Mouse (Mus musculus): ENCODE data around the gene Afap1. TPM values are rescaled to one million over a fixed set of nuclear protein-coding genes. Genes with fewer than 3 reads are reported as not detected.

Afap1 gene
- total and polyA plus RNA-seq, 3 experiments = 0.16 TPM; not detected in 2

DNA sequence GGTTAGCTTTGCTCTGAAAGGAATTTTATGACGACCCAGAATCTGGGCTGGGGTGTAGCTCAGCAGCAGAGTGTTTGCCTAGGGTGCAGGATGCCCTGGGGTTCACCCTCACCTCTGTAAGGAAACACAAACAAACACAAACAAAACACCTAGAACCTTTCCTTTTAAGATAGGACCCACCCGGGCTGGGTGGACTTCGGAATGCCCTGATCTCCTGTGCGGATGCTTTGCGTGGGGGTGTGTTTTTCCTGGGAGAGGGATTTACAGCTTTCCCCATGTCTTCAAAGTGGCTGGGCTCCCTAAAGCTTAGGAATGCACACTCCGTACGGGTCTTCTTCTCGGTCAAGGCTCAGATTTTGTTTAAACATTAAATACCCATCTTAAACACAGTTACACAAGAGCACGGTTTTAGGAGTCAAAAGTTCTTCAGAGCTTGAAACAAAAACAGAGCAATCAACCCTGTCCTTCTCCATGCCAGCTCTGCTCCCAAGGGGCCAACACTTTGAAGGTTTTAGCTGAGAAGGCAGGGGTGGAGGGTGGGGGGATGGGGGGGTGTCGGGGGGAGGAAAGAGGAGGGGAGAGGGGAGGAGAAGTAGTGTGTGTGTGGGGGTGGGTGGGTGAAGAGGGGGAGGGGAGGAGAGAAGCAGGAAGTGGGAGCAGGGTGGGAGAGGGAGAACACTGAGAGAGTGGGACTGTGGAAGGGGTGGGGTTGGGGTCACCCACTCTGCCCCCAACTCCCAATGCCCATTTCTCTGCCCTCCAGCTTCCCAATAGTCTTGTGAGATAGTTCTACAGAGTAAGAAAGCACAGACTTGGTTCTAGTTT lies 7.5 kb downstream of the Afap1 start:
- Histone ChIP-seq H3K4me3 (ENCODE audit: low read depth, low read length) (no peak overlapping the region), H3K27me3 (ENCODE audit: insufficient read depth, low read length) (no peaks in the 10 kb centered on the region; the same call in 1 of the 2 replicates), H3K36me3 (replicated peaks) (no peaks in the 10 kb centered on the region), H3K4me1 (ENCODE audit: insufficient read depth, low read depth, low read length) (no peaks in the 10 kb centered on the region), H3K9me3 (replicated peaks) (no peaks in the 10 kb centered on the region)
- DNase-seq (ENCODE audit: low spot score) = no peak
- no peak for ATAC-seq (ENCODE audit: extremely low read depth, insufficient number of reproducible peaks, low FRiP score, poor library complexity, severe bottlenecking)
- no peak for TF ChIP-seq TAL1 (conservative IDR thresholded peaks at IDR 0.05; ENCODE audit: low read depth, low read length)
- no peak for TF ChIP-seq POLR2AphosphoS5 (IDR thresholded peaks at IDR 0.05; ENCODE audit: insufficient replicate concordance, low read depth, low read length)

DNA sequence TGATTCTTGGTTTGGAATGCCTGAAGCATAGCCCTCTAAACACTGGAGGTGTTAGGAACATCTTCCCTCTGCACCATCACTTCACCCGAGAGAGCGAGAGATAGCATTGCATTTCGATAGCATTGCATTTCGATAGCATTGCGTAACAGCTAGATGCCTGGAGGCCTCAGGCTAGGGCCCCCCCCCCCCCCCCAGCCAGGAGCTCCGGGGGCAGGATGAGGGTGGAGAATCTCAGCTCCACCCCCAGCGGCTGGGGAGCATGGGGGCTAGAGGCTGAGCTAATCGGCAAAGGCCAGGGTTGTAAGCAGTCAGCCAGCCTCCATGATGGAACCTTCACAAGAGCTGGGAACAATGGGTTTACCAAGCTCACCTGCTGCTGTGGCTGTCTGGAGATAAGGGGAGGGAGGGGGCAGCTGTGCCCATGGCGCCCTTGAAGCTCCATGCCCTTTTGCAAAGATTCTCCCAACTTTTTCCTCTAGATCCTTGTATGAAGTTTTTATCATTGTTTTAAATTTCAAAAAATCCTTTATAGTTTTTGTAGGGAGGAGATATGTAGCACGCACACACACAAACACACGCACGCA lies 8.2 kb downstream of the Afap1 start:
- DNase-seq (ENCODE audit: low spot score) = no peak
- Histone ChIP-seq H3K9me3 (replicated peaks) (no peaks in the 10 kb centered on the region), H3K36me3 (replicated peaks) (no peaks in the 10 kb centered on the region), H3K4me3 (ENCODE audit: low read depth, low read length) (no peak overlapping the region), H3K4me1 (ENCODE audit: insufficient read depth, low read depth, low read length) (no peaks in the 10 kb centered on the region), H3K27me3 (ENCODE audit: insufficient read depth, low read length) (peaks cover 2% of the 10 kb centered on the region; the same call in 1 of the 2 replicates)
- no peak for ATAC-seq (ENCODE audit: extremely low read depth, insufficient number of reproducible peaks, low FRiP score, poor library complexity, severe bottlenecking)
- TF ChIP-seq CTCF (IDR thresholded peaks at IDR 0.05; ENCODE audit: low read depth, low read length) (no peak), GATA2 (IDR thresholded peaks at IDR 0.05; ENCODE audit: borderline replicate concordance, low read depth, low read length) (no peak), TAL1 (conservative IDR thresholded peaks at IDR 0.05; ENCODE audit: low read depth, low read length) (no peak)

DNA sequence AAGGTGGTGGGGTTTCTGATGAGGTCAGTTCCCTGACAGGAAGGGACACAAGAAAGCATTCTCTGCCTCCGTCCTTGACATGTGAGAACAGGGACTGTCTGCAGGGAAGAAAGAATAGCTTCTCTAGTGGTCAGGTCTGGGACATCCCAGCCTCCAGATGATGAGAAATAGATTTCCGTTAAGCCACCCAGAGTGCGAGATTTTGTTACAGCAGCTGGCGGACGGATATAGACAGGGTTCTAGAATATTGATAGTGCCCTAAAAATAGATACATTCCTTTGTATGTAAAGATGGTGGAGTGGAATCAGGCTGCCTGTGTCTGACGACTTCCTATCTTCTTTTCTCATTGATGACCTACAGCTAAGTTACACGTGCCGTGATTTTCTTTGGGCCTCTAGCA lies 10.3 kb downstream of the Afap1 start:
- Histone ChIP-seq H3K36me3 (replicated peaks) (no peaks in the 10 kb centered on the region), H3K4me3 (ENCODE audit: low read depth, low read length) (no peak overlapping the region), H3K9me3 (replicated peaks) (no peaks in the 10 kb centered on the region), H3K27me3 (ENCODE audit: insufficient read depth, low read length) (peaks cover 6% of the 10 kb centered on the region; the same call in 1 of the 2 replicates), H3K4me1 (ENCODE audit: insufficient read depth, low read depth, low read length) (no peaks in the 10 kb centered on the region)
- TF ChIP-seq TAL1 (conservative IDR thresholded peaks at IDR 0.05; ENCODE audit: low read depth, low read length) (no peak), GATA1 (IDR thresholded peaks at IDR 0.05; ENCODE audit: borderline replicate concordance, low read length) (no peak), GATA2 (IDR thresholded peaks at IDR 0.05; ENCODE audit: borderline replicate concordance, low read depth, low read length) (no peak), POLR2AphosphoS5 (IDR thresholded peaks at IDR 0.05; ENCODE audit: insufficient replicate concordance, low read depth, low read length) (no peak), CTCF (IDR thresholded peaks at IDR 0.05; ENCODE audit: low read depth, low read length) (no peak)
- no peak for ATAC-seq (ENCODE audit: extremely low read depth, insufficient number of reproducible peaks, low FRiP score, poor library complexity, severe bottlenecking)
- DNase-seq (ENCODE audit: low spot score) = no peak

DNA sequence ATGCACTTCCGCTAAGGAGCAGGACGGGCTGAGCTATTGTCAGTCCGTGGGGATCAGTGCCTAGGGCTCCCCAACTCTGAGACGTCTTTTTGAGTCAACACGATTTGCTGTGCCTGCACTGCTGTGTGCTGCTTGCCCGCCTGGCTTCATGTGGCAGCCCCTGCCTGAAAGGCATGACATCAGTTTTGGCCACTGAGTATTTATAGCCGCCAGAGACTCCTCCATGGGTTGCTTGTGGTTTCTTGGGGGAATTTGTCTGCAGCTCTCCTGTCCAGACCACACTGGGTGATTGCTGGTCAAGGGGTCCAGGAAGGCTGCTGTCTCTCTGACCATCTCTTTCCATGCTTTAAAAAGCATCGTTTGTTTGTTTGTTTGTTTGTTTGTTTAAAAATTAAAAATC lies 12.2 kb downstream of the Afap1 start:
- ATAC-seq (ENCODE audit: extremely low read depth, insufficient number of reproducible peaks, low FRiP score, poor library complexity, severe bottlenecking) (no peak), DNase-seq (ENCODE audit: low spot score) (no peak)
- no peaks in the 10 kb centered on the region for H3K9me3 ChIP-seq (replicated peaks)
- no peaks in the 10 kb centered on the region for H3K36me3 ChIP-seq (replicated peaks)
- peaks cover 6% of the 10 kb centered on the region; the same call in 1 of the 2 replicates for H3K27me3 ChIP-seq (ENCODE audit: insufficient read depth, low read length)
- no peak overlapping the region for H3K4me3 ChIP-seq (ENCODE audit: low read depth, low read length)
- no peak for TF ChIP-seq GATA1 (IDR thresholded peaks at IDR 0.05; ENCODE audit: borderline replicate concordance, low read length)
- TF ChIP-seq CTCF (IDR thresholded peaks at IDR 0.05; ENCODE audit: low read depth, low read length) = no peak
- no peak for TF ChIP-seq GATA2 (IDR thresholded peaks at IDR 0.05; ENCODE audit: borderline replicate concordance, low read depth, low read length)
- no peak for TF ChIP-seq POLR2AphosphoS5 (IDR thresholded peaks at IDR 0.05; ENCODE audit: insufficient replicate concordance, low read depth, low read length)
- TF ChIP-seq TAL1 (conservative IDR thresholded peaks at IDR 0.05; ENCODE audit: low read depth, low read length) = no peak
- no peaks in the 10 kb centered on the region for H3K4me1 ChIP-seq (ENCODE audit: insufficient read depth, low read depth, low read length)

DNA sequence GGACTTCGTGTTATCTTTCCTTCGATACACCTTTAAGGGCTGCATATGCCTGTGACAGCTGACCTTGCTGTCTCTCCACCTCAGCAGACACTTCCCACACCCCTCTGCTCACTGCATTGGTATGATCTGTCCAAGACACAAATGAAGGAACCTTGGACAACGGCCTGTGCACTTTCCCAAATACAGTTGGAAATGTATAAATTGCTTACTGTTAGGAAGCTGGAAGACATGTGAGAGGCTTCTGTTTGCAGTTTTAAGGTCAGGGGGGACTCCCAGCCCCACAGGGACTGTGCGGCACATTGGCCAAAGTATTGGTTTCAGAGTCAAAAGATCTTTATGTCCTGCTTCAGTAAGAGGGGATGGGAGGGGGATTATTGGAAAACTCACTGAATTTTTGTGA lies 14.0 kb downstream of the Afap1 start:
- Histone ChIP-seq H3K4me3 (ENCODE audit: low read depth, low read length) (no peak overlapping the region), H3K9me3 (replicated peaks) (no peaks in the 10 kb centered on the region), H3K27me3 (ENCODE audit: insufficient read depth, low read length) (peaks cover 6% of the 10 kb centered on the region; the same call in 1 of the 2 replicates), H3K4me1 (ENCODE audit: insufficient read depth, low read depth, low read length) (no peaks in the 10 kb centered on the region), H3K36me3 (replicated peaks) (no peaks in the 10 kb centered on the region)
- ATAC-seq (ENCODE audit: extremely low read depth, insufficient number of reproducible peaks, low FRiP score, poor library complexity, severe bottlenecking) (no peak), DNase-seq (ENCODE audit: low spot score) (no peak)
- TF ChIP-seq TAL1 (conservative IDR thresholded peaks at IDR 0.05; ENCODE audit: low read depth, low read length) (no peak), GATA1 (IDR thresholded peaks at IDR 0.05; ENCODE audit: borderline replicate concordance, low read length) (no peak), GATA2 (IDR thresholded peaks at IDR 0.05; ENCODE audit: borderline replicate concordance, low read depth, low read length) (no peak), CTCF (IDR thresholded peaks at IDR 0.05; ENCODE audit: low read depth, low read length) (no peak), POLR2AphosphoS5 (IDR thresholded peaks at IDR 0.05; ENCODE audit: insufficient replicate concordance, low read depth, low read length) (no peak)

DNA sequence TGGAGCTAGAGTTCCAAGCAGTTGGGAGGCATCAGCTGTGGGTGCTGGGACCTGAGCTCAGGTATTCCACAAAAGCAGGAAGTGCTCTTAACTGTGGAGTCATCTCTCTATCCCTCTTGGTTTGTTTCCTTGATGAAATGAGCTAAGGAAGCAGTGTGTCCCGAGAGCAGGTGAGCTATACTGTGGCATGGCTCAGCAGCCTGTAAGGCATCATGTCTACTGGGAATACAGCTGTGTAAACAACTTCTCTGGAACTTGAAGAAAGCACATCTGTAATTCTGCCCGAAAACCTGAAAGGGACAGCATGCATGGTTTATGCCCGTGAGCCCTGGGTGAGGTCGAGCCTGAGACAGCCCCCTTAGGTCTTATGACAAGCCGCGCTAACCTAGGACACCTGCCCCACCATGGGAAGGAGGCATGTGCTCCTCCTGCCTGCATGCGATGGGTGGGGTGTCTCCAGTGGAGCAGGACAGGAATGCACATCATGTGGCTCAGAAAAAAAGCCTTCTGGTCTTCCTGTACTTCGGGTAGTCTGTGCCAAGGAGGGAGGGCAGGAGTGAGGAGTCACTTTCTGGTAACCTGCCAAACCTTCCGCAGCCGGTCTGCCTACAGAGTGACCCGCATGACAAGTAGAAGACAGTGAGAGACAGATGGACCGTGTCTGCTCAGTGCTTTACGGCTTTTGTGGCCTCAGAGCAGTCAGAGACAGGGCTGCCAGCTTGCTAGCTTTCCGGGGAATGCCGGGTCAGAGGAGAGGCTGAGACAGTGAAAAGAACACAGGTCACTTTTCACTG lies 14.7 kb downstream of the Afap1 start:
- TF ChIP-seq CTCF (IDR thresholded peaks at IDR 0.05; ENCODE audit: low read depth, low read length) (no peak), POLR2AphosphoS5 (IDR thresholded peaks at IDR 0.05; ENCODE audit: insufficient replicate concordance, low read depth, low read length) (no peak)
- Histone ChIP-seq H3K9me3 (replicated peaks) (no peaks in the 10 kb centered on the region), H3K27me3 (ENCODE audit: insufficient read depth, low read length) (peaks cover 6% of the 10 kb centered on the region; the same call in 1 of the 2 replicates), H3K4me3 (ENCODE audit: low read depth, low read length) (no peak overlapping the region), H3K4me1 (ENCODE audit: insufficient read depth, low read depth, low read length) (no peaks in the 10 kb centered on the region), H3K36me3 (replicated peaks) (no peaks in the 10 kb centered on the region)
- ATAC-seq (ENCODE audit: extremely low read depth, insufficient number of reproducible peaks, low FRiP score, poor library complexity, severe bottlenecking) (no peak), DNase-seq (ENCODE audit: low spot score) (no peak)
